Mouse (Mus musculus) cerebellum, adult 9-10 months (tissue): ENCODE measurements around the gene Rabif.

Source experiments
- DNase-seq: peaks from one replicate; pipeline ENCODE4 v3.0.0; 2022

Rabif gene

GRCm38 (mm10) chr1:134555240-134555870 is 60.9 kb downstream of the Rabif start:
- DNase-seq = no peak

- DNase-seq = no peak
Measured at GRCm38 (mm10) chr1:134555871-134556670, 61.6 kb downstream of the Rabif start.

GRCm38 (mm10) chr1:134556671-134557218 is 62.3 kb downstream of the Rabif start:
- peak; percentile 97 for DNase-seq
